Mouse (Mus musculus) gastrocnemius, adult 18-20 months (tissue): ENCODE data around the gene Ggps1. TPM values are rescaled to one million over a fixed set of nuclear protein-coding genes. Genes with fewer than 3 reads are reported as not detected.

ENCODE experiments used
- total RNA-seq, 2 experiments: library from RNA; stranded (reverse); gene quantifications; 2 replicates each; pipeline ENCODE4 v1.2.3; 2021

Gene Ggps1
- total RNA-seq, 2 experiments from 2014 or later = 16.8 to 17.6 TPM

Other genes starting within 250 kb of the Ggps1 start
- gene B3galnt2, start 109.0 kb downstream of the Ggps1 start, total RNA-seq = 10 to 100 TPM; 72.0 to 76.6 TPM
- gene Tbce, start 23.9 kb downstream of the Ggps1 start, total RNA-seq = 10 to 100 TPM; 16.3 to 17.4 TPM
- 10 to 100 TPM; 10.2 to 12.0 TPM for gene Arid4b, start 256 bp downstream of the Ggps1 start, total RNA-seq